Mouse (Mus musculus) embryonic facial prominence, embryonic 13.5 days (tissue): ENCODE measurements at regions not wholly inside any gene's neighbourhood (a gene's known extent, or its start where the extent isn't known, plus 50 kb on each side); places are given as distances from the start of the nearest gene placed in this dataset.

Experiments used
- ATAC-seq: fragments of 200-750 bp; cut with Nextera tagmentation; 2 replicates; pipeline ENCODE4 v1.8.0; 2017; ENCODE audit warnings: low read depth; ENCODE audit not compliant: insufficient number of reproducible peaks, insufficient read depth, low FRiP score, low TSS enrichment
- H3K27ac ChIP-seq: fragments of 300-500 bp; sonication (generic); 2 replicates; pipeline ENCODE4 v1.5.1; 2015; ENCODE audit warnings: moderate library complexity, mild to moderate bottlenecking, inconsistent platforms
- H3K27me3 ChIP-seq: fragments of 300-500 bp; sonication (generic); 2 replicates; pipeline ENCODE4 v1.6.1; 2015; ENCODE audit warnings: mild to moderate bottlenecking, inconsistent platforms
- H3K36me3 ChIP-seq: fragments of 300-500 bp; sonication (generic); 2 replicates; pipeline ENCODE4 v1.6.1; 2015; ENCODE audit warnings: mild to moderate bottlenecking, inconsistent platforms
- H3K4me1 ChIP-seq: fragments of 300-500 bp; sonication (generic); 2 replicates; pipeline ENCODE4 v1.6.1; 2015; ENCODE audit warnings: inconsistent platforms
- H3K4me2 ChIP-seq: fragments of 300-500 bp; sonication (generic); 2 replicates; pipeline ENCODE4 v1.6.1; 2015; ENCODE audit warnings: moderate library complexity, mild to moderate bottlenecking, inconsistent platforms
- H3K4me3 ChIP-seq: fragments of 300-500 bp; sonication (generic); 2 replicates; pipeline ENCODE4 v1.5.1; 2015; ENCODE audit warnings: mild to moderate bottlenecking, inconsistent platforms
- H3K9ac ChIP-seq: fragments of 300-500 bp; sonication (generic); 2 replicates; pipeline ENCODE4 v1.6.1; 2015; ENCODE audit warnings: mild to moderate bottlenecking, inconsistent platforms
- H3K9me3 ChIP-seq: fragments of 300-500 bp; sonication (generic); 2 replicates; pipeline ENCODE4 v1.6.1; 2016; ENCODE audit warnings: inconsistent platforms
- WGBS: fragments of 180-500 bp; shearing (Covaris S2); methylation state at CpG from one replicate; pipeline ENCODE4 v1.1.7; 2015; ENCODE audit warnings: mixed read lengths; 5-methylcytosine and 5-hydroxymethylcytosine counted together

DNA sequence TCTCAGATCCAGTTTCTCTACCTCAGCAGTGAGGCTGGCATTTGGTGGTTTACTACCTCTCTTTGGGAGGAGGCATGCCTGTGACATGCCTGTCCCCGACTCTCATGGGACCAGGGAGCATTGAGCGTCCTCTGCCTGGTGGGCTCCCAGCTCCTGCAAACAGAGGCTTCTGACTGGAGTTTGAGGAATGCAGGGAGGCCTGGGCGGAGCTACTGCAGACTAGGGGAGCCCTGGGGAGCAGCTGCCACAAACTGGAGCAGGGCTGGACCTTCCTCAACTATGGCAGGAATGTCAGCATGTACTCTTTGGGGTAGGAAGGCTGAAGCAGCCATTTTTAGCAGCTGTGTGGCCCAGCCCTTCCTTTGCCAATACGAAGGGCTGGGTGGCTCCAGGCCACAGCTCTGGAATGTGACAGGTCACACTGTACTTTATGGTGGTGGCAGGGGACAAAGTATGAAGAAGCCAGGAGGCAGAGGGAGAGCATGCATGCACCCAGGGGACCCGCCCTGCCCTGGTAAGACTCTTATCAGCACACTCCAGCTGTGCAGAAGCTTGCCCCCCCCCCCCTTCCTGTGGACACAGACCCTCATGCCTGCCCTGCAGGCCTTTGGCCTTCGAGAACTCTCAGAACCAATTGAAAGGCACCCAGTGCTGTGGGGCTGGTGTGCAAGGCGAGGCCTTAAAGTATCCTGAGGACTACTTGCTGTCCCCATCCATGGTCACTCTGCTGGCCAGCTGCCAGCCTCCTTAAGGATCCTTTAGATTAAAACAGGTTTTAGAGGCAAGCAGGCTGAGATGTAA lies 129.5 kb downstream of the Gadd45g start:
- no peak overlapping the region for H3K4me3 ChIP-seq
- H3K9me3 ChIP-seq: 0 out of 2 replicates have a peak, but pooled peaks cover 4% of the 10 kb centered on the region
- 38% methylated on average over 7 of the region's 7 CpGs for WGBS
- H3K36me3 ChIP-seq: no peaks in the 10 kb centered on the region
- H3K27ac ChIP-seq: peak overlapping the region; percentile 81
- H3K4me1 ChIP-seq: peaks cover 47% of the 10 kb centered on the region
- H3K9ac ChIP-seq: no peak overlapping the region
- no peaks in the 10 kb centered on the region for H3K27me3 ChIP-seq
- peak; percentile 43; the same call in 1 of the 2 replicates for ATAC-seq
- H3K4me2 ChIP-seq: peak overlapping the region; percentile 30

DNA sequence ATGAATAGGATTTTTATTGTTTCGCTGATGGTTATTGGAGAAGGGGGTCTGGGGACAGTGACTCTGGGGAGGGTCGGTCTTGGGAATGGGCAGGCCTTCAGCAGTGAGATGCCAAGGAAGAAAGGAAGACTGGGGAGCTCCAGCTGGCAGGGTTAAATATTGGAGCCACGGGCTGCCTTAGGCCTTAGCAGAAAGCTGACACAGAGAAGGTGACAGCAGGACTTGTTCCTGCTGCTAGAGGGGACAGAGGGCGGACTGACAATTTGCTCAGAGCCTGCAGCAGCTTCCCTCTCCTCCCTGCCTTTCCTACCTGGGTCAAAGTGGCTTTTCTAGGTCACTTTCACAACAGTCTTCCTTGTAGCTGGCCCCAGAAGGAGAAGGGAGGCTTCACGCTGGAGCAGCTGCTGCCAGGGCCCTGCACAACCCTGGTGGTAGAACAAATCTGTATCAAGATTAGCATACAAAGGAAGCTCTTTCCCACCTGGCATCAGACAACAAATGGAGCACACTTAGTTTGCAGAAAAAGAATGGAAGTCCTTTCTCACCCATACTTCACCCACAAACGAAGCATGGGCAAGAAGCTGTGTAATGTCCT lies 130.2 kb downstream of the Gadd45g start:
- Histone ChIP-seq H3K4me2 (no peak overlapping the region), H3K9ac (no peak overlapping the region), H3K27ac (peak overlapping the region; percentile 81; the same call in 1 of the 2 replicates), H3K4me1 (peaks cover 47% of the 10 kb centered on the region), H3K27me3 (no peaks in the 10 kb centered on the region), H3K4me3 (no peak overlapping the region), H3K36me3 (no peaks in the 10 kb centered on the region), H3K9me3 (0 out of 2 replicates have a peak, but pooled peaks cover 4% of the 10 kb centered on the region)
- ATAC-seq: no peak
- WGBS: 72% methylated on average over 6 of the region's 6 CpGs

DNA sequence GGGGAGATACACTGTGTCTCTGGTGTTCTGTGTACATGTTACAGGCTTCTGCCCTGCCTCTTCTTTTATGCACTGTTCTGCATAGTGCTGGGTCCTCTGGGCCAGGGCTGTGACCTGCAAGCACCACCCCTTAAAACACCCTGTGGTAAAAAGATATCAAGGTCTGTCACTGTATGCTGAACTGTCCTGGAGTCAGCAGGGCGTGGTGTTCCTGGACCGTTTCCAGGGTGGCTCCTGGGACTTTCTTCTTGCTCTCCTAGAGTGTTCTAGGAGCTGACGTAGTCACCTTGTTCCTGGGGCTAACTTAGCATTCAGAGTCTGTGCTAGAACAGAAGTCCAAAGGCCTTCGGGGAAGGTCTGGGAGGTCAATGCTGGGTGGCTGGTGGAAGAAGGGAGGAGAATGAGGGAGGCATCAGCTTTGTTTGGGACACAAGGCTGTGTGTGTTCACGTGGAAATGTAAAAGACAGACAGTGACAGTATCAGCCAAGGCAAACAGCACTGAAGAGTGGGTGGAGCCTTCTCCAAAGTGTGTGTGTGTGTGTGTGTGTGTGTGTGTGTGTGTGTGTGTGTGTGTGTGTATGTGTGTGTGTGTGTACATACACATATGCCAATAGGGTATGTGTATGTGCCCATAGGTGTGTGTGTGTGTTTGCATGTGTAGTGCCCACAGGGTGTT lies 133.0 kb downstream of the Gadd45g start:
- Histone ChIP-seq H3K9me3 (0 out of 2 replicates have a peak, but pooled peaks cover 4% of the 10 kb centered on the region), H3K4me3 (no peak overlapping the region), H3K27me3 (no peaks in the 10 kb centered on the region), H3K9ac (no peak overlapping the region), H3K4me1 (peaks cover 25% of the 10 kb centered on the region), H3K27ac (no peak overlapping the region), H3K4me2 (no peak overlapping the region), H3K36me3 (no peaks in the 10 kb centered on the region)
- no peak for ATAC-seq
- 77% methylated on average over 5 of the region's 5 CpGs for WGBS

DNA sequence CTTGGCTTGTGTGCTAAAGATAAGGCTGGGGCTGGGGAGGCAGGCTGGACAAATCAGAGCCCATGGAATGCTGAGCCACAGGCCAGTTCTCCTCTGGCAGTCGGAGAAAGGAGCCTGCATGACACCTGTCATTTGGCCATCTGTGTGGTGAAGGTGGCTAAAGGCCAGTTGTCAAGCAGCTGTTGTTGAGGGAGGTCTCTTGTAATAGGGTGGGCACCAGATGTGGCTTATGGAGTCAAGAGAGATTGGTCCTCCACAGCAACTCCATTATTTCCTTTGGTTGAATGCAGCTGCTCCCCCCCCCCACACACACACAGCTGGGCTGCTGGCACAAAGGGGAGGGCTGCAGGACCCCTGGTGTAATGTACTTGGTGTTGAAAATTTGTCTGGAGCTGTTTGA lies 133.9 kb downstream of the Gadd45g start:
- Histone ChIP-seq H3K4me3 (no peak overlapping the region), H3K36me3 (no peaks in the 10 kb centered on the region), H3K9me3 (0 out of 2 replicates have a peak, but pooled peaks cover 4% of the 10 kb centered on the region), H3K27me3 (no peaks in the 10 kb centered on the region), H3K4me1 (peaks cover 16% of the 10 kb centered on the region), H3K9ac (no peak overlapping the region), H3K4me2 (no peak overlapping the region), H3K27ac (no peak overlapping the region)
- 61% methylated on average over 1 of the region's 1 CpGs for WGBS
- ATAC-seq: no peak

DNA sequence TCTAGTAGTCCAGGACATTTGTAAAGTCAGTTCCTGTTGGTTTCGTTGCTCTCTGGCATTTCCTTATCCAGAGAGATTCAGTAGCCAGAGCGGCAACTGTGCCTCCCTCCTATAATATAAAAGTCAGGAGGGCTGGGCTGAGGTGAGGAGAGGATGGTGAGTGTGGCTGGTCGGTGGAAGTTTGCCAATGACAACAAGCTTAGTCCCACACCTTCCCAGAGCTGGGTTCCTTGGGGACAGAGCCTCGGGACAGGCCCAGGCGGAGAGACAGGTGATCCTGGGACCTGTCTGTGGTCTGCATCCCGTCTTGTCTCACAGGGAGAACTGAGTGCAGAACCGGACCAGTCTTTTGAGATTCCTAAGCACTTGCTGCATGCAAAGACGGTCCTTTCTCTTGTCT lies 136.5 kb downstream of the Gadd45g start:
- Histone ChIP-seq H3K27me3 (no peaks in the 10 kb centered on the region), H3K27ac (no peak overlapping the region), H3K4me2 (no peak overlapping the region), H3K9me3 (no peaks in the 10 kb centered on the region), H3K36me3 (no peaks in the 10 kb centered on the region), H3K4me1 (no peaks in the 10 kb centered on the region), H3K4me3 (no peak overlapping the region), H3K9ac (no peak overlapping the region)
- ATAC-seq: no peak
- 86% methylated on average over 8 of the region's 8 CpGs for WGBS

DNA sequence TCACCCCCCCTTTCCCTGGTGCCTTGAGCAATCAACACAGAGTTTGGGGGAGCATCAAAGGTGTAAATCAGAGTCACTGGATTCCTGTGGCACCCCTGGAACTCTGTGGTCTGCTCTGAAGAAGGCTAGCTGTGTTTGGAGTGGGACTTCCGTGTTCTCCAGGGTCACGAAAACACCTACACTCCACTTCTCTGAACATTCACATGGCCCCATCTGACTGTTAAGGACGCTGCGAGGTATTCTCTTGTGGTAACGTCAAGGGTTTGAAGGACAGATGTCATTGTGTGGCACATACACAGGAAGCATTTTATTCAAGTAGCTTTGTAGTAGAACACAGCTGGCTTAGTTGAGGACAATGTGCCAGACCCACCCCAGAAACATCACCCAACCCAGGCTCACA lies 137.1 kb downstream of the Gadd45g start:
- ATAC-seq: no peak
- Histone ChIP-seq H3K4me1 (no peaks in the 10 kb centered on the region), H3K4me3 (no peak overlapping the region), H3K9ac (no peak overlapping the region), H3K27ac (no peak overlapping the region), H3K9me3 (no peaks in the 10 kb centered on the region), H3K27me3 (no peaks in the 10 kb centered on the region), H3K4me2 (no peak overlapping the region), H3K36me3 (no peaks in the 10 kb centered on the region)
- 91% methylated on average over 5 of the region's 5 CpGs for WGBS

DNA sequence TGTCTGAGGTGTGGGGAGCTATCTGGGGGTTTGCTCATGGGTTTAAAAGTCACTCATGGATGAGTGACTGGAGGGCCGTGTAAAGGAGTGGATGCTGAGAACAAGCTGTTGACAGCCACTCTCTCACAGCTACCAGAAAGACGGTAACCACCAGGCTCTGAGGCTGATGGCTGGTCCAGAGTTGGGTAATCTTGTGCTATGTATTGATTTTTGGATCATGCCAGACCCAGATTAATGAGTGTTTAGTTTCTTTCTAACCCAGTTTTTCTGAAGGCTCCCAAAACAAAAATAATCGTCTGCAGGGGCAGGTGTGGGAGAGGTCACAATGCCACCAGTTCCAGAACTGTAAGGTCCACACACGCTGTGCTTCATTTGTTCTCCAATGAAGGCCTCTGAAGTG lies 144.9 kb downstream of the Gadd45g start:
- Histone ChIP-seq H3K9ac (no peak overlapping the region), H3K27ac (no peak overlapping the region), H3K9me3 (no peaks in the 10 kb centered on the region), H3K4me2 (no peak overlapping the region), H3K4me3 (no peak overlapping the region), H3K36me3 (no peaks in the 10 kb centered on the region), H3K4me1 (no peaks in the 10 kb centered on the region), H3K27me3 (no peaks in the 10 kb centered on the region)
- ATAC-seq: no peak
- WGBS: 85% methylated on average over 4 of the region's 4 CpGs

DNA sequence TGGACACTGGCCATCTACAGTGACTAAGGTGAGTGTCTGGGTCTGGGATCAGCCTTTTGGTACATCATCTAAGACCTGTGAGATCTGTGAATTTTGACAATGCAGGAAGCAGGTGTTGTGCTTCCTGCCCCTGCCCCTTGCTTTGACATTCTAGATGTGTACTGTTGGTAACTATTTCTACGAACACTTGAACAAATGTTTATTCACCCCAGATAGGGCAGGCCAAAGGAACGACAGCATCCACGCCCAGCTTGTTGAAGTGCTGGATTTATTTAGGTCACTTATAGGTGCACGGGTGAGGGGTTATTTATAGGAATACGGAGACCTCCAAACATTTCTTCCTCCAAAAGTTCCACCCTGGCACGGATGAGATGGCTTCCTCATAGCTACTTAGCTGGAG lies 146.4 kb downstream of the Gadd45g start:
- no peak overlapping the region for H3K27ac ChIP-seq
- 87% methylated on average over 6 of the region's 6 CpGs for WGBS
- H3K27me3 ChIP-seq: no peaks in the 10 kb centered on the region
- no peak overlapping the region for H3K4me2 ChIP-seq
- no peaks in the 10 kb centered on the region for H3K36me3 ChIP-seq
- ATAC-seq: no peak
- no peak overlapping the region for H3K4me3 ChIP-seq
- H3K9me3 ChIP-seq: no peaks in the 10 kb centered on the region
- no peaks in the 10 kb centered on the region for H3K4me1 ChIP-seq
- no peak overlapping the region for H3K9ac ChIP-seq

DNA sequence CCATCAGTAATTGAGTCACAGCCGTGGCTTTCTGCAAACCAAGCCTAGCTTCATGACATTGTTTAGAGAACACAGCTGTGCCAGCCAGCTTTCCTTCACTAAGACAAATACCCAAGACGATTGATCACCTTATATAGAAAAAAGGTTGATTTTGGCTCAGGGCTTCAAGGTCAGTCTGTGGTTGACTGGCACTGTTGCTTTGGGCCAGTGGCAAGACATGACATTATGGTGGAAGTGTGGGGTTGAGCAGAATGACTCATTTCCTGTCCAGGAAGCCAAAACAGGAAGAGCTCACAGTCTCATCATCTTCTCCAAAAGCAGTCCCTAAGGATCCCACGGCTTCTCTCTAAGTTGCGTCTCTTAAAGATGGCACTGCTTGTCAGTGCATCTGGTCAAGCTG lies 149.7 kb downstream of the Gadd45g start:
- Histone ChIP-seq H3K27me3 (no peaks in the 10 kb centered on the region), H3K9ac (no peak overlapping the region), H3K9me3 (no peaks in the 10 kb centered on the region), H3K27ac (no peak overlapping the region), H3K4me3 (no peak overlapping the region), H3K4me1 (peaks cover under 1% of the 10 kb centered on the region), H3K4me2 (no peak overlapping the region), H3K36me3 (no peaks in the 10 kb centered on the region)
- 69% methylated on average over 4 of the region's 4 CpGs for WGBS
- no peak for ATAC-seq

DNA sequence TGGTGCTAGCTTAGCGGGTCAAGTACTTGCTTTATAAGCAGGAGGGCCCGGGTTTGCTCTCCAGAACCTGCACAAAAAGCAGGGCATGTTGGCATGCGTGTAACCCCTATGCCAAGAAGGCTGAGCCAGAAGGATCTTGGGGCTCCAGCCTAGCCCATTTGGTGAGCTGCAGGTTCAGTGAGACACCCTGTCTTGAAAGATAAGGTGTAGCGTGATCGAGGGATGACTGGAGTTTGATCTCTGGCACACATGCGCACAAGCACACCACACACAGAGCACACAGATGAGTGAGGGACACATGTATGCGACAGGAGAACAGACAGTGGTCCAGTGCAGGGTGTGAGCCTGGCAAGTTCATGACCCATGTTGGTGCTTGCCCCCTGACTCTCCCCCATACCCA lies 152.1 kb downstream of the Gadd45g start:
- Histone ChIP-seq H3K4me3 (no peak overlapping the region), H3K9me3 (no peaks in the 10 kb centered on the region), H3K4me1 (peaks cover 15% of the 10 kb centered on the region), H3K4me2 (no peak overlapping the region), H3K27ac (no peak overlapping the region), H3K9ac (no peak overlapping the region), H3K36me3 (no peaks in the 10 kb centered on the region), H3K27me3 (no peaks in the 10 kb centered on the region)
- ATAC-seq: no peak
- WGBS: 91% methylated on average over 7 of the region's 7 CpGs

DNA sequence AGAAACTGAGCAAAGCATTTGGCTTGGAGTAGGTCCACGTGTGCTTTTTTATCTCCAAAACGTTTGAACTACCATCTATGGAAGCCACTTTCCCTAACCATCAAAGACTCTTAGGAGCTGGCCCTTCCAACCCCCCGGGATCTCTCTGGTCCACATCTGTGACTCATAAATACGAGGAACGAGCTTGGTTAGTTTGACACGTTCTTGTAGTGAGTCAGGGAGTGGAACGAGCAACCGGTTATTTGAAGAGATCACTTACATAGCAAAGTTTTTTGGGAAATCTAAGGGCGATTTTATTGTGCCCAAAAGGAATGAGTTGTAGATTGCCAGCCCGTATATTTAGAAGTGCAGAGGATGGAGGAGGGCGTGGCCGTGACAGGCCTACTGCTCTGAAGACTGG lies 155.3 kb downstream of the Gadd45g start:
- H3K4me3 ChIP-seq: no peak overlapping the region
- no peak overlapping the region for H3K9ac ChIP-seq
- WGBS: 33% methylated on average over 12 of the region's 12 CpGs
- no peak overlapping the region for H3K4me2 ChIP-seq
- no peak for ATAC-seq
- peak overlapping the region; percentile 55 for H3K27ac ChIP-seq
- H3K36me3 ChIP-seq: no peaks in the 10 kb centered on the region
- H3K9me3 ChIP-seq: no peaks in the 10 kb centered on the region
- no peaks in the 10 kb centered on the region for H3K27me3 ChIP-seq
- H3K4me1 ChIP-seq: peaks cover 15% of the 10 kb centered on the region
